Mouse (Mus musculus) CH12.LX (cell line): ENCODE data around the gene Chst15. TPM values are rescaled to one million over a fixed set of nuclear protein-coding genes. Genes with fewer than 3 reads are reported as not detected.

Source experiments
- DNase-seq: peaks from one replicate; pipeline ENCODE4 v3.0.0-alpha.2; 2013; ENCODE audit errors: extremely low read depth
- H3K27ac ChIP-seq: 2 replicates; pipeline ENCODE4 v1.5.1; 2012; ENCODE audit warnings: low read depth, mild to moderate bottlenecking, control low read depth, moderate library complexity; ENCODE audit not compliant: insufficient read depth
- H3K27me3 ChIP-seq: replicated peaks from 2 replicates; pipeline ENCODE3; 2012; ENCODE audit warnings: inconsistent platforms
- H3K36me3 ChIP-seq, 2 experiments: replicated peaks in 1 of 2; 2 replicates each; pipeline versions ENCODE3 to v1.6.1; 2012; ENCODE audit warnings: inconsistent platforms in 1 of 2, low read length in 1 of 2, mild to moderate bottlenecking in 1 of 2, mixed read lengths in 1 of 2, moderate library complexity in 1 of 2; ENCODE audit not compliant: control insufficient read depth in 1 of 2, insufficient read depth in 1 of 2
- H3K4me1 ChIP-seq, 2 experiments: 2 replicates each; pipeline ENCODE4 v1.6.1; 2012; ENCODE audit warnings: inconsistent platforms in 1 of 2, moderate library complexity in 1 of 2; ENCODE audit not compliant: insufficient read depth in 2 of 2, control insufficient read depth in 1 of 2
- H3K4me2 ChIP-seq: 2 replicates; pipeline ENCODE4 v1.6.1; 2012; ENCODE audit warnings: low read depth, mild to moderate bottlenecking, control low read depth; ENCODE audit not compliant: poor library complexity, insufficient read depth, severe bottlenecking
- H3K4me3 ChIP-seq, 3 experiments: fragments of 150-350 bp in 1 of 3; sonication (generic) in 1 of 3; replicated peaks in 1 of 3; 2 replicates each; pipeline versions ENCODE3 to v1.5.1; 2011 to 2012; ENCODE audit warnings: low read depth in 2 of 3, low read length in 2 of 3, mild to moderate bottlenecking in 2 of 3, moderate library complexity in 2 of 3, control low read depth in 1 of 3, improper control_type of control experiment in 1 of 3, inconsistent platforms in 1 of 3, mixed read lengths in 1 of 3; ENCODE audit not compliant: poor library complexity in 1 of 3
- H3K79me2 ChIP-seq: replicated peaks from 2 replicates; pipeline ENCODE4 v1.6.1; 2012; ENCODE audit warnings: mild to moderate bottlenecking, moderate library complexity; ENCODE audit not compliant: control insufficient read depth, poor library complexity, insufficient read depth, severe bottlenecking; ENCODE audit errors: extremely low read depth
- H3K9ac ChIP-seq: 2 replicates; pipeline ENCODE4 v1.6.1; 2012; ENCODE audit warnings: low read depth, mild to moderate bottlenecking, control low read depth, moderate library complexity; ENCODE audit not compliant: insufficient read depth
- H3K9me3 ChIP-seq: replicated peaks from 2 replicates; pipeline ENCODE3; 2012; ENCODE audit warnings: low read length, inconsistent platforms, mixed read lengths
- CHD1 ChIP-seq: IDR thresholded peaks from 2 replicates; pipeline ENCODE4 v1.6.1; 2012; ENCODE audit warnings: low read depth, low read length, improper control_type of control experiment, inconsistent platforms
- CHD2 ChIP-seq: IDR thresholded peaks from 2 replicates; pipeline ENCODE4 v1.6.1; 2011; ENCODE audit warnings: low read length, improper control_type of control experiment
- ELF1 ChIP-seq: IDR thresholded peaks from 2 replicates; pipeline ENCODE4 v1.6.1; 2014; ENCODE audit warnings: low read depth, mild to moderate bottlenecking, inconsistent platforms, low read length, improper control_type of control experiment
- ETS1 ChIP-seq: conservative IDR thresholded peaks from 2 replicates; pipeline ENCODE4 v1.6.1; 2012; ENCODE audit warnings: low read depth, mild to moderate bottlenecking, inconsistent platforms, low read length, improper control_type of control experiment, moderate library complexity
- JUN ChIP-seq: IDR thresholded peaks from 2 replicates; pipeline ENCODE4 v1.6.1; 2011; ENCODE audit warnings: low read depth, mild to moderate bottlenecking, low read length, improper control_type of control experiment, moderate library complexity; ENCODE audit not compliant: insufficient read depth
- MAX ChIP-seq: IDR thresholded peaks from 2 replicates; pipeline ENCODE4 v1.6.1; 2011; ENCODE audit warnings: low read length, improper control_type of control experiment
- MYC ChIP-seq: IDR thresholded peaks from 2 replicates; pipeline ENCODE4 v1.6.1; 2011; ENCODE audit warnings: low read depth, mild to moderate bottlenecking, improper control_type of control experiment, low read length
- NRF1 ChIP-seq: IDR thresholded peaks from 2 replicates; pipeline ENCODE4 v1.6.1; 2014; ENCODE audit warnings: low read depth, mild to moderate bottlenecking, inconsistent platforms, low read length, improper control_type of control experiment, moderate library complexity
- PAX5 ChIP-seq: IDR thresholded peaks from 2 replicates; pipeline ENCODE4 v1.6.1; 2012; ENCODE audit warnings: low read length, inconsistent platforms, mixed read lengths
- POLR2AphosphoS2 ChIP-seq: IDR thresholded peaks from 2 replicates; pipeline ENCODE4 v1.6.1; 2011; ENCODE audit warnings: low read depth, low read length, improper control_type of control experiment
- UBTF ChIP-seq: IDR thresholded peaks from 2 replicates; pipeline ENCODE4 v1.6.1; 2012; ENCODE audit warnings: low read depth, mild to moderate bottlenecking, inconsistent platforms, low read length, improper control_type of control experiment, moderate library complexity
- USF1 ChIP-seq: IDR thresholded peaks from 2 replicates; pipeline ENCODE4 v1.6.1; 2014; ENCODE audit warnings: low read depth, mild to moderate bottlenecking, inconsistent platforms, low read length, improper control_type of control experiment
- ZC3H11A ChIP-seq: IDR thresholded peaks from 2 replicates; pipeline ENCODE4 v1.6.1; 2012; ENCODE audit warnings: low read depth, mild to moderate bottlenecking, inconsistent platforms, low read length, improper control_type of control experiment
- ZMIZ1 ChIP-seq: IDR thresholded peaks from 2 replicates; pipeline ENCODE4 v1.6.1; 2012; ENCODE audit warnings: low read depth, mild to moderate bottlenecking, inconsistent platforms, low read length, improper control_type of control experiment
- ZNF384 ChIP-seq: IDR thresholded peaks from 2 replicates; pipeline ENCODE4 v1.6.1; 2012; ENCODE audit warnings: low read depth, low read length, improper control_type of control experiment, inconsistent platforms
- dilution Hi-C: fragments of 300-500 bp; cut with MboI; formaldehyde crosslinking; loops from 2 replicates; pipeline ENCODE4 v1.14.3; 2020; ENCODE audit warnings: low sequenced_read_pairs; ENCODE audit not compliant: extremely low pct_unique_long_range_greater_than_20kb, extremely low pct_ligation_motif_present
- in situ Hi-C: fragments of 300-500 bp; cut with MboI; formaldehyde crosslinking; loops from 3 replicates; pipeline ENCODE4 v1.14.3; 2019; ENCODE audit warnings: low sequenced_read_pairs, low pct_ligation_motif_present, low pct_unique_long_range_greater_than_20kb, mixed read lengths
- polyA plus RNA-seq: library from polyadenylated mRNA; unstranded; fragments of >175 nt; gene quantifications from 2 replicates; pipeline ENCODE4 v1.2.1, GENCODE M21; 2012; ENCODE audit warnings: low read depth; ENCODE audit not compliant: insufficient read length
- total RNA-seq, 2 experiments: library from RNA; depleted of rRNA; stranded (reverse); fragments of 300-350 nt in 1 of 2; fragments of >200 nt in 1 of 2; gene quantifications; 2 replicates each; pipeline ENCODE4 v1.2.3; 2012 to 2014

The Chst15 gene
- total and polyA plus RNA-seq, 3 experiments, result 0.42 to 0.81 (median 0.57) TPM

DNA sequence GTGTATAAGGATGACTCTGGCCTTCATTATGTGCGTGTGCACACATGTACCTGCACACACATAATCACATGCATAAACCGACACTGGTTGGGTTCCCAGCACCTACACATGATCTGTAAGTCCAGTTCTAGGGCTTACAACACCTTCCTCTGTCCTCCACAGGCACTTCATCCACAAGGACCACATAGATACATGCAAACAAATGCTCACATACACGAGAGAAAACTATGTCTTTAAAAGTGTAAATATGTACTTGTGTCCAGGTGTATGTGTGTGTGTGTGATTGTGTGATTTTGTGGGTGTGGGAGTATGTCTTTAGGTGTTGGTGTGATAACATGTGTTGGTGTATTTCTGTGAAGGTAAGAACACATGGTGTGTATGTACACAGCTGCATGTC is 40.8 kb upstream of the Chst15 start:
- no peaks in the 10 kb centered on the region for H3K79me2 ChIP-seq
- H3K9me3 ChIP-seq, result peaks cover 17% of the 10 kb centered on the region
- peaks cover 67% of the 10 kb centered on the region for H3K27me3 ChIP-seq
- no peak overlapping the region for H3K27ac ChIP-seq
- H3K4me2 ChIP-seq, result no peak overlapping the region
- in situ Hi-C loops, result no loop called here
- no peak overlapping the region for H3K4me3 ChIP-seq
- no peak for DNase-seq
- no peaks in the 10 kb centered on the region; a peak in 1 of 4 replicates for H3K4me1 ChIP-seq
- H3K36me3 ChIP-seq, result no peaks in the 10 kb centered on the region
- dilution Hi-C loops, result no loop called here
- TF ChIP-seq ZC3H11A (no peak), ELF1 (no peak), USF1 (no peak), ETS1 (no peak), NRF1 (no peak)
- TF ChIP-seq, all 38 proteins: peak for 0
- no peak overlapping the region for H3K9ac ChIP-seq

DNA sequence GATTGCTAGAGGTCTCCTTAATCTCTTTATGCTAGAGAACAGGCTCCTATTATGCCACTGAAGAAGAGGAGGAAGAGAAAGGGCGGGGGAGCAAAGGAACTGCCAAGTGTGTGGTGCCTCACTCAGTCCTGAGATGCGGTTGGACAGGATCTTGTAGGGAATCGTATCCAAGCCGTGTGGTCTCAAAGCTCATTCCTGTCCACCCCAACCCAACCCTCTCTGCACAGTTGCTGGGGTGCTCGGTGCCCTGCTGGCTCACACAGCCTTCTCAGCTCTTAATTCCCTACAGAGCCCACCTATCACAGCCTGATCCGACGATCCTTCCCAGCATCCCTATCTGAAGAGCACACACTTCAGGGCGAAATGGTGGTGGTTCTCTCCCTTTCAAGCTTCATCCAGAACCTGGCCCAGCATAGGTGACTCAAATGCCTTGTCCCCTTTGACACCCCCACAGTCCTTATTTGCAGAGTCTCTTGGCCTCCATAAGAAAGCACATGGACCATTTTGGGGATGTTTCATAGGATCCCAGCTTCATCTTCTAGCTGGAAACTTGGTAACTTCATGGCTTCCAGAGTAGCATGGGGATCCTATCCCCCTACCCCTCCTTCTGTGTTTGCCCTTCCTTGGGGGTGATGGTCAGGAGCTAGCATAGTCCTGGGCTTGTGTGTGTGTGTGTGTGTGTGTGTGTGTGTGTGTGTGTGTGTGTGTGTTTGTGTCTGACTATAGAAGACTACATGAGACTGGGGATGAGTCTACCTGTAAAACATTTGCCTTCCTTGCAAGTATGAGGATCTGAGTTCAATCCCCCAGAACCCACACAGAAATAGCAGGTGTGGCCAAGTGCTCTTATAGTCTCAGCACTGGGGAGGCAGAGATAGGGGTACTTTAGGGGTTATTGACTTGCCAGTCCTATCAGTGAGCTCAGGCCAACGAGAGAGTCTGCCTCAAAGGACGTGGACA is 40.1 kb upstream of the Chst15 start:
- Histone ChIP-seq H3K4me1 (no peaks in the 10 kb centered on the region; a peak in 1 of 4 replicates), H3K27me3 (peaks cover 69% of the 10 kb centered on the region), H3K4me3 (no peak overlapping the region), H3K9me3 (peaks cover 17% of the 10 kb centered on the region), H3K36me3 (no peaks in the 10 kb centered on the region), H3K9ac (no peak overlapping the region), H3K79me2 (no peaks in the 10 kb centered on the region), H3K27ac (no peak overlapping the region), H3K4me2 (no peak overlapping the region)
- in situ Hi-C loops (no loop called here), dilution Hi-C loops (no loop called here)
- TF ChIP-seq UBTF (no peak), PAX5 (no peak), CHD2 (no peak), ZMIZ1 (no peak), POLR2AphosphoS2 (no peak), JUN (no peak), MAX (no peak), ZNF384 (no peak), USF1 (no peak), CHD1 (no peak), MYC (no peak)
- DNase-seq, result no peak
